Mouse (Mus musculus) CH12.LX (cell line): ENCODE measurements around the gene Saa4. TPM values are rescaled to one million over a fixed set of nuclear protein-coding genes. Genes with fewer than 3 reads are reported as not detected.
"Not testable (repeated sequence)": the region's sequence is repeated elsewhere in the genome, so short reads cannot be mapped to it uniquely, and the experiment has no call there.

ENCODE experiments used
- DNase-seq: peaks from one replicate; pipeline ENCODE4 v3.0.0-alpha.2; 2013; ENCODE audit errors: extremely low read depth
- H3K27ac ChIP-seq: 2 replicates; pipeline ENCODE4 v1.5.1; 2012; ENCODE audit warnings: low read depth, mild to moderate bottlenecking, control low read depth, moderate library complexity; ENCODE audit not compliant: insufficient read depth
- H3K27me3 ChIP-seq: replicated peaks from 2 replicates; pipeline ENCODE3; 2012; ENCODE audit warnings: inconsistent platforms
- H3K36me3 ChIP-seq, 2 experiments: replicated peaks in 1 of 2; 2 replicates each; pipeline versions ENCODE3 to v1.6.1; 2012; ENCODE audit warnings: inconsistent platforms in 1 of 2, low read length in 1 of 2, mild to moderate bottlenecking in 1 of 2, mixed read lengths in 1 of 2, moderate library complexity in 1 of 2; ENCODE audit not compliant: control insufficient read depth in 1 of 2, insufficient read depth in 1 of 2
- H3K4me1 ChIP-seq, 2 experiments: 2 replicates each; pipeline ENCODE4 v1.6.1; 2012; ENCODE audit warnings: inconsistent platforms in 1 of 2, moderate library complexity in 1 of 2; ENCODE audit not compliant: insufficient read depth in 2 of 2, control insufficient read depth in 1 of 2
- H3K4me2 ChIP-seq: 2 replicates; pipeline ENCODE4 v1.6.1; 2012; ENCODE audit warnings: low read depth, mild to moderate bottlenecking, control low read depth; ENCODE audit not compliant: poor library complexity, insufficient read depth, severe bottlenecking
- H3K4me3 ChIP-seq, 3 experiments: fragments of 150-350 bp in 1 of 3; sonication (generic) in 1 of 3; replicated peaks in 1 of 3; 2 replicates each; pipeline versions ENCODE3 to v1.5.1; 2011 to 2012; ENCODE audit warnings: low read depth in 2 of 3, low read length in 2 of 3, mild to moderate bottlenecking in 2 of 3, moderate library complexity in 2 of 3, control low read depth in 1 of 3, improper control_type of control experiment in 1 of 3, inconsistent platforms in 1 of 3, mixed read lengths in 1 of 3; ENCODE audit not compliant: poor library complexity in 1 of 3
- H3K79me2 ChIP-seq: replicated peaks from 2 replicates; pipeline ENCODE4 v1.6.1; 2012; ENCODE audit warnings: mild to moderate bottlenecking, moderate library complexity; ENCODE audit not compliant: control insufficient read depth, poor library complexity, insufficient read depth, severe bottlenecking; ENCODE audit errors: extremely low read depth
- H3K9ac ChIP-seq: 2 replicates; pipeline ENCODE4 v1.6.1; 2012; ENCODE audit warnings: low read depth, mild to moderate bottlenecking, control low read depth, moderate library complexity; ENCODE audit not compliant: insufficient read depth
- H3K9me3 ChIP-seq: replicated peaks from 2 replicates; pipeline ENCODE3; 2012; ENCODE audit warnings: low read length, inconsistent platforms, mixed read lengths
- BHLHE40 ChIP-seq: IDR thresholded peaks from 2 replicates; pipeline ENCODE4 v1.6.1; 2011; ENCODE audit warnings: mild to moderate bottlenecking, low read depth, low read length, improper control_type of control experiment
- ELF1 ChIP-seq: IDR thresholded peaks from 2 replicates; pipeline ENCODE4 v1.6.1; 2014; ENCODE audit warnings: low read depth, mild to moderate bottlenecking, inconsistent platforms, low read length, improper control_type of control experiment
- ETS1 ChIP-seq: conservative IDR thresholded peaks from 2 replicates; pipeline ENCODE4 v1.6.1; 2012; ENCODE audit warnings: low read depth, mild to moderate bottlenecking, inconsistent platforms, low read length, improper control_type of control experiment, moderate library complexity
- HCFC1 ChIP-seq: IDR thresholded peaks from 2 replicates; pipeline ENCODE4 v1.6.1; 2012; ENCODE audit warnings: low read depth, mild to moderate bottlenecking, inconsistent platforms, low read length, improper control_type of control experiment
- TCF12 ChIP-seq: IDR thresholded peaks from 2 replicates; pipeline ENCODE4 v1.6.1; 2014; ENCODE audit warnings: low read depth, mild to moderate bottlenecking, inconsistent platforms, low read length, improper control_type of control experiment
- ZC3H11A ChIP-seq: IDR thresholded peaks from 2 replicates; pipeline ENCODE4 v1.6.1; 2012; ENCODE audit warnings: low read depth, mild to moderate bottlenecking, inconsistent platforms, low read length, improper control_type of control experiment
- dilution Hi-C: fragments of 300-500 bp; cut with MboI; formaldehyde crosslinking; loops from 2 replicates; pipeline ENCODE4 v1.14.3; 2020; ENCODE audit warnings: low sequenced_read_pairs; ENCODE audit not compliant: extremely low pct_unique_long_range_greater_than_20kb, extremely low pct_ligation_motif_present
- in situ Hi-C: fragments of 300-500 bp; cut with MboI; formaldehyde crosslinking; loops from 3 replicates; pipeline ENCODE4 v1.14.3; 2019; ENCODE audit warnings: low sequenced_read_pairs, low pct_ligation_motif_present, low pct_unique_long_range_greater_than_20kb, mixed read lengths
- polyA plus RNA-seq: library from polyadenylated mRNA; unstranded; fragments of >175 nt; gene quantifications from 2 replicates; pipeline ENCODE4 v1.2.1, GENCODE M21; 2012; ENCODE audit warnings: low read depth; ENCODE audit not compliant: insufficient read length
- total RNA-seq, 2 experiments: library from RNA; depleted of rRNA; stranded (reverse); fragments of 300-350 nt in 1 of 2; fragments of >200 nt in 1 of 2; gene quantifications; 2 replicates each; pipeline ENCODE4 v1.2.3; 2012 to 2014

Saa4 gene
- total and polyA plus RNA-seq, 3 experiments, result not detected

DNA sequence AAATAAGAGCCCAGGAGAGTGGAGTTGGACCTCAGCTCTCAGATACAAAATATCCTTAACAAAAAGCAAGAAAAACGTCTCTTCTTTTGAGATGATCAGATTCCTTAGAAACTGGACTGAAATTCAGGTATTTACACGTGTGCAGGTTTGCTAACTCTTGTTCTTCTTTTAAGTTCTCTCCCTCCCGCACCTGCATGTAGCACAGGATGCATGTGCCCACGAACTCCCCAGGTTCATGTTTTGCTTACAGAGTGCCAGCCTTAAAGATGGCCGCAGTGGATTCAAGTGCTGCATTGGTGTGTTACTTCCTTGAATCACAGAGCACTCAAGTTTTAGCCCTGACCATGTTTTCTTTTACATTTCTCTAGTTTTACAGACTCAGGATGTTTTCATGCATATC, 45.6 kb downstream of the Saa4 start:
- TF ChIP-seq ELF1 (peak; percentile 44; the same call in 1 of the 2 replicates), BHLHE40 (peak; percentile 94), ZC3H11A (no peak), HCFC1 (peak; percentile 74)
- Histone ChIP-seq H3K4me2 (no peak overlapping the region), H3K9me3 (no peaks in the 10 kb centered on the region), H3K9ac (no peak overlapping the region), H3K27ac (no peak overlapping the region), H3K27me3 (no peaks in the 10 kb centered on the region), H3K4me1 (peaks cover 3 to 35% of the 10 kb centered on the region in 2 experiments; a peak in 3 of 4 replicates), H3K79me2 (no peaks in the 10 kb centered on the region), H3K4me3 (no peak overlapping the region), H3K36me3 (peaks cover 24 to 35% of the 10 kb centered on the region in 2 experiments)
- dilution Hi-C loops, result no loop called here
- in situ Hi-C loops, result no loop called here
- DNase-seq, result peak; percentile 56

GRCm38 (mm10) chr7:46680732-46681131, 51.7 kb downstream of the Saa4 start:
- no peak for DNase-seq
- Histone ChIP-seq H3K27me3 (no peaks in the 10 kb centered on the region), H3K9ac (no peak overlapping the region), H3K4me3 (no peak overlapping the region), H3K4me2 (no peak overlapping the region), H3K79me2 (no peaks in the 10 kb centered on the region), H3K27ac (no peak overlapping the region), H3K4me1 (peaks cover 4 to 45% of the 10 kb centered on the region in 2 experiments), H3K9me3 (no peaks in the 10 kb centered on the region), H3K36me3 (no peaks in the 10 kb centered on the region)
- dilution Hi-C loops (no loop called here), in situ Hi-C loops (no loop called here)
- TF ChIP-seq ETS1 (peak; percentile 50; the same call in 1 of the 2 replicates), ELF1 (no peak)

DNA sequence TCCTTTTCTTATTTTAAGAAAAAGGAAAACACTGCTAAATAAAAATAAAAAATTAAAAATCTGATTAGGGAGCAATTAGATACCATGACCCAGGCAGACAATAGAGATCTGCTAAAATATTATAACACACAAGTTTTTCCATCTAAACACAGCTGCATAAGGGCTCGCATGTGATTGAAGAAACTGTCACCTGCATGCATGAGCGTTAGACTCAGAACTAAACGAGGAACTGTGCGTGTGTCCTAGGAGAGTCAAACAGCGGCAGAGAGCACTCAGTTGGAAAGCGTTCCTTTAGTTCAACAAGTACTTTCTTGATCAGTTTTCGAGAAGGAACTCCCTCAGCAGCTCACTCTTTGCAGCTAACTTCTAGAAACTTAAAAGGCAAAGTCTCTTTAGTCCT, 53.4 kb downstream of the Saa4 start:
- H3K4me3 ChIP-seq, H3K36me3 ChIP-seq, in situ Hi-C loops, H3K9ac ChIP-seq, H3K4me2 ChIP-seq: not testable (repeated sequence)
- H3K4me1 ChIP-seq, result peaks cover 4 to 48% of the 10 kb centered on the region in 2 experiments
- TF ChIP-seq TCF12 (0 out of 2 replicates have a peak, but pooled peaks have one; percentile 19), ETS1 (peak; percentile 41; the same call in 1 of the 2 replicates), BHLHE40 (peak; percentile 77)
- TF ChIP-seq, all 38 proteins: peak for 3; not testable (repeated sequence) for 35
- DNase-seq, result peak; percentile 31
- H3K27ac ChIP-seq, H3K9me3 ChIP-seq, H3K27me3 ChIP-seq, H3K79me2 ChIP-seq, dilution Hi-C loops: not testable (repeated sequence)
